23 mouse cellular contexts compared by ENCODE assay signal in genomic region chr5:31963352-31963751, GRCm38 (mm10).
DNase-seq lines count a peak whose midpoint lies in the region; ATAC-seq lines count a peak whose summit lies in the region.
"Had no signal": no experiment of that assay in that cellular context is flagged by ENCODE, and none has a peak within 500 bp of the region (broad histone marks: within the 10 kb centered on the region; RNA-seq: fewer than 3 reads in every experiment).

No protein-coding gene starts in this region.

- 77% methylated on average over 8 of the region's 8 CpGs for WGBS in liver, embryonic 12.5 days (ENCODE audit: insufficient replicate concordance)
- WGBS in heart, embryonic 11.5 days (ENCODE audit: insufficient replicate concordance): 78% methylated on average over 8 of the region's 8 CpGs

- H3K9ac ChIP-seq in liver, embryonic 12.5 days: no peak overlapping the region
- no peak overlapping the region for H3K9ac ChIP-seq in heart, embryonic 11.5 days (ENCODE audit: low read depth, low read length)
- H3K9ac ChIP-seq: embryonic facial prominence, embryonic 15.5 days; heart, embryonic 15.5 days; hindbrain, embryonic 13.5 days had no signal

- DNase-seq in adrenal gland, postnatal 10 days: peak; percentile 20
- no peak for DNase-seq in adrenal gland, adult 8-10 months
- DNase-seq in thymus, postnatal 4 days: peak; percentile 40
- no peak for DNase-seq in thymus, postnatal 0 days (ENCODE audit: low spot score)
- peak; percentile 15 for DNase-seq in ZHBTc4 (ENCODE audit: low read depth, low spot score)
- DNase-seq: cerebellum, adult 8-10 months; cerebellum, postnatal 14 days; embryo, embryonic 11 days; gastrocnemius, postnatal 10 days; heart, adult 18-20 months; heart, postnatal 14 days; kidney, adult 11 months had no signal

- no peaks in the 10 kb centered on the region for H3K27me3 ChIP-seq in liver, embryonic 12.5 days (replicated peaks)
- no peaks in the 10 kb centered on the region for H3K27me3 ChIP-seq in heart, embryonic 11.5 days (ENCODE audit: control insufficient read depth, insufficient read depth, low read length)
- H3K27me3 ChIP-seq: embryonic facial prominence, embryonic 15.5 days; heart, embryonic 15.5 days; hindbrain, embryonic 13.5 days had no signal

- H3K4me1 ChIP-seq in liver, embryonic 12.5 days: no peaks in the 10 kb centered on the region
- no peaks in the 10 kb centered on the region for H3K4me1 ChIP-seq in heart, embryonic 11.5 days (ENCODE audit: control insufficient read depth, insufficient read depth, low read length)
- H3K4me1 ChIP-seq: hindbrain, embryonic 13.5 days had no signal

- H3K4me3 ChIP-seq in liver, embryonic 12.5 days: no peak overlapping the region
- no peak overlapping the region for H3K4me3 ChIP-seq in heart, embryonic 11.5 days (ENCODE audit: low read depth, low read length)
- H3K4me3 ChIP-seq: embryonic facial prominence, embryonic 15.5 days; erythroblast, embryonic 14.5 days; forebrain, embryonic 10.5 days; heart, embryonic 10.5 days; heart, embryonic 15.5 days; hindbrain, embryonic 13.5 days had no signal

- ATAC-seq in liver, embryonic 12.5 days: no peak
- ATAC-seq in heart, embryonic 11.5 days (replicated peaks; ENCODE audit: insufficient number of reproducible peaks, low FRiP score, low TSS enrichment): no peak
- ATAC-seq: forebrain, embryonic 14.5 days; hindbrain, postnatal 0 days had no signal

- H3K9me3 ChIP-seq in liver, embryonic 12.5 days (replicated peaks): no peaks in the 10 kb centered on the region
- H3K9me3 ChIP-seq in heart, embryonic 11.5 days (replicated peaks; ENCODE audit: control insufficient read depth, low read length): no peaks in the 10 kb centered on the region
- H3K9me3 ChIP-seq: embryonic facial prominence, embryonic 15.5 days; forebrain, embryonic 10.5 days; G1E; heart, embryonic 10.5 days; heart, embryonic 15.5 days; hindbrain, embryonic 13.5 days had no signal

- no peaks in the 10 kb centered on the region for H3K36me3 ChIP-seq in liver, embryonic 12.5 days
- no peaks in the 10 kb centered on the region for H3K36me3 ChIP-seq in heart, embryonic 11.5 days (ENCODE audit: control insufficient read depth, insufficient read depth, low read length)
- H3K36me3 ChIP-seq: embryonic facial prominence, embryonic 15.5 days; forebrain, embryonic 10.5 days; heart, embryonic 10.5 days; heart, embryonic 15.5 days; hindbrain, embryonic 13.5 days had no signal

- no peak overlapping the region for H3K27ac ChIP-seq in liver, embryonic 12.5 days
- H3K27ac ChIP-seq in heart, embryonic 11.5 days (ENCODE audit: low read depth, low read length): no peak overlapping the region
- H3K27ac ChIP-seq: embryonic facial prominence, embryonic 15.5 days; forebrain, embryonic 10.5 days; heart, embryonic 10.5 days; heart, embryonic 15.5 days; hindbrain, embryonic 13.5 days; hindbrain, postnatal 0 days had no signal

- H3K4me2 ChIP-seq in liver, embryonic 12.5 days: no peak overlapping the region
- H3K4me2 ChIP-seq in heart, embryonic 11.5 days: no peak overlapping the region
- H3K4me2 ChIP-seq: embryonic facial prominence, embryonic 15.5 days; heart, embryonic 15.5 days; hindbrain, embryonic 13.5 days had no signal

Comparison
In these comparisons a context has a peak if more than half of its experiments do, and no peak if none do; other contexts are left out.
1. DNase-seq: peak in adrenal gland, postnatal 10 days (single experiment), thymus, postnatal 4 days (single experiment) and ZHBTc4 (single experiment); none in adrenal gland, adult 8-10 months (single experiment) and thymus, postnatal 0 days (single experiment).